Mouse (Mus musculus) T-cell, adult 2 months (primary cell): ENCODE measurements around the gene Hps4.

ENCODE experiments used
- DNase-seq: peaks from one replicate; pipeline ENCODE4 v3.0.0; 2022; ENCODE audit warnings: low spot score

The Hps4 gene

GRCm38 (mm10) chr5:112367338-112367737, 24.5 kb downstream of the Hps4 start:
- no peak for DNase-seq

DNA sequence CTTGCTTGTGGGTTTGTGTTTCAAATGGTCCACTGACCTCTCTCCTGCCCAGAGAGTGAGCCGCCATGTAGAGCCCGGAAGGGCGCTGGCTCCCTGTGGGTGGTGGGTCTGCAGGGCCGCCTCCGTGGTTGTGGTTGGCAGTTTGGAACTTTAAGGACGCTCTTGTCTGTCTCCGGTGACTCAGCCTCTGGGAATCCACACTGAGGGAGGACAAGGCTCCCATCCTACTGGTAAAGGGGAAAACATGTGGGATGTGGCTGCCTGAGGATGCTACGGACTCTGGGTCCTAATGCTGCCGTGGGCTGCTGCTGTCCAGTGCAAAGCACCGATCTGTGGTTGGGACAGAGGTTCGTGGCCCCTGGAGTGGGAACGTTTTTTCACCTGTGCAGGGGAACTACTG, 25.0 kb downstream of the Hps4 start:
- no peak for DNase-seq

DNA sequence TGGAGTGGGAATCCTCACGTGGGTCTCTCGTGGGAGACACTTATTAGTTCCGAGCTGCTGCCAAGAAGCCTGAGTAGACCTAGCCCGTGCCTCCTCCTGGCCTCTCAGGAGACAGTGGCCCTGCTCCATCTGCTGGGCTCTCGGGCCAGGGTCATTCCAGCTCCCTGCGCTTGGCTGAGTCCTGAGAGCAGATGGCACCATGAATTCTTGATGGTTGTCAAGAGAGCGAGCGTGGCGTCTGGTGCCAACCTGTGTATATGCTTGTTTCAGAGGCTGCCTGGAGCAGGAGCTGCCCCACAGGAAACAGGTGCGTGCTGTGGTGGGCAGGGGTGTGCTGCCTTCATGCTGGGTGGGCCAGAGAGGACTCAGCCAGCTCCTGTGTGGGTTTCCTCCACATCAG, 25.8 kb downstream of the Hps4 start:
- no peak for DNase-seq

- DNase-seq = no peak
Observed at GRCm38 (mm10) chr5:112369326-112369725, 26.4 kb downstream of the Hps4 start.

DNA sequence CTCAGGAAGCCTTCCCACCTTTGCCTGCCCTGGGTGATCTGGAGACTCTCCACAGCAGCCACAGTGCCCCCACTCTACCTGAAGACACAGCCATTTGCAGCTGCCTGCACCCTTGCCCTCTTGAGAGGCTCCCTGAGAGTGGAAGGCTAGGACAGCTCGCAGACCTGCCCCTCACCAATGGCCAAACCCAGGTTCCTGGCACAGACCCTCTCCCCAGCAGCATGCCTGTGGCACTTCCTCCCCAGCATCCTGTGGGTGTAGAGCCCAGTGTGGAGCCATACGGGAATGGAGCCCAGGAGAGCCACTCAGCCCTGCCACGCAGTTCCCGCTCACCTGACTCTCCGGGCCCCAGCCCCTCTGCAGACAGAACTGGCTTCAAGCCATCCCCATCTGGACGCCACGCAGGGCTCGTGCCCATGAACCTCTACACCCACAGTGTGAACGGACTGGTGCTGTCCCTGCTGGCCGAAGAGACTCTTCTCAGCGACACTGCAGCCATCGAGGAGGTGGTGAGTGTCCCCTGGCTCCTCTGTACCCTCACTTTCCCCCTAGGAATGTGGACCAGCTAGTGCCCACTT, 27.4 kb downstream of the Hps4 start:
- DNase-seq = no peak

GRCm38 (mm10) chr5:112371933-112372332, 29.1 kb downstream of the Hps4 start:
- no peak for DNase-seq

DNA sequence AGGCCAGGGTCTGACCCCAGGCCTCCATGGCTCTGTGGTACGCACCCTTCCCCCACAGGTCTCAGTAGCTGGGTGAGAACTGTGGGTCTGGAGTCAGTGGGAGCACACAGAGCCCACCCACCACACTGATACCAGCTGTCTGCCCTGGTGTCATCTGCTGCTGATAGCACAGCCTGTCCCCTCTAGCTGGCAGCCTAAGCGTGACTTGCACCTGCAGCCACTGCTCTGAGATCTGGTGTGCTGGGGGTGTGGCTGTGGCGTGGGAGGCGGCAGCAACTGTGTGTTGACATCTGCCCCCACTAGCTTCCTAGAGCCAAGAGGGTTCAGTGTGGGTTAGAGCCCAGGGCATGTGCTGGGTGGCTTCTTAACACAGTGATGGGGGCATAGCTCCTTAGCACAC, 33.2 kb downstream of the Hps4 start:
- DNase-seq = no peak

- DNase-seq = no peak
Observed at GRCm38 (mm10) chr5:112377380-112377779, 34.5 kb downstream of the Hps4 start.

DNA sequence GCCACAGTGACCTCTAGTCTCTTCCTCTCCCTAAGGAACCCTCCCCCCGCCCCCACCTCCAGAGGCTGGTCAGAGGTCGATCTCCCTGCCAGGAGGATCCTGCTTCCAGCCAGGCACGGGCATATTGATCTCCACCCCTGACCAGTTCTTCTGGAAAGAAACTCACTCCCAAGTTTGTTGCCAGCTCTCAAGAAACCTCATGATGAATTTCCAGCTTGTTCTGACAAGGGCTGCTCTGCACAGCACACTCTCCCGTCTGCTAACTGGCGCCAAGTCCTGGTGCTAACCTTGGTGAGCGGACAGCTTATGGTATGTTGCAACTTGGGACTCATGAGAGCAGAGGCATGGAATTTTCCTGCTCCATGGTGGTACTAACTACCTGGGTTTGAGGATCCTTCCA, 35.8 kb downstream of the Hps4 start:
- DNase-seq = no peak

DNA sequence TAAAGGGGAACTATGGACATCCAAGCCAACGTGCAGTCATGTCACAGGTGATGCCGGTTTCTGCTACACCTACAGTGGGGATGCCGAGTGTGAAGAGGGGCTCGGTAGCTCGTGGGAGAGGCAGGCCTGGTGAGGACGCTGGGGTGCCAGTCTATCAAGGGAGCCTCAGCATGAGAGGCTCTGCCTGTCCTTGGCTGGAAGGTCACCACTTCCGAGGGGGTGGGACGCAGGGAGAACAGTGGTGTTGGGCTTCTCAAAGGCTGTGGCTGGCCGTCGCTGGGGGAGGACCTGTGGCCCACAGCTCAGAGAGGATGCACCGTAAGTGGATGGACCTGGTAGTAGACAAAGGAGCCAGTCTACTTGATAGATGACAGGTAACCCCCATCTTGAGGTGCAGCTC, 38.3 kb downstream of the Hps4 start:
- DNase-seq = no peak

- no peak for DNase-seq
Observed at GRCm38 (mm10) chr5:112382042-112382441, 39.2 kb downstream of the Hps4 start.

DNA sequence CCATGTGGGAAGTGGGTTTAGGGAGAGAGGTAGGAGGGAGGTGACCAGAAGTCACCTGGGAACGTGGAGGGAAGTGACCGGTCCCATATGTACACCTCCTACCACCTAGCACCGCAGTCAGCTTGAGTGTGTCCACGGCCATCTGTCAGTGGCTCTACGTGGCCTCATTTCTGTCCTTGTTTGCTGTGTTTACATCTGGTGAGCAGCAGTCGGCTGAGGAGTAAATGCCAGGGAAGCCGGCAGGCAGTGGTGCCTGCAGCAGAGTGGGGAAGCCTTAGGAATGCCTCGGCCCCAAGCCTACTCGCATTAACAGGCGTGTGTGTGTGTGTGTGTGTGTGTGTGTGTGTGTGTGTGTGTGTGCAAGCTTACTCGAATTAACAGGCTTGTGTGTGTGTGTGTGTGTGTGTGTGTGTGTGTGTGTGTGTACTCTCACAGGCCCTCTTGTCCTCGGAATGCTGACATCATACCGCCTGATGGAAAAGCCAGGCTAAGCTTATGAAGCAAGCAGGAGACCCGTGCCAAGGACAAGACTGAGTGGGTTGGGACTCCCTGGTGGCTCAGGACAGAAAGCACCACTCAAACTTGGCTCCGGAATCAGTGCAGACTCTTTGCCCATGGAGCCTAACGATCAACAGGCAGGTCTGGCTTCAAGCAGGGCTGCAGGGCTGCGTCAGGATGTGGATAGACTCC, 39.9 kb downstream of the Hps4 start:
- DNase-seq = no peak

DNA sequence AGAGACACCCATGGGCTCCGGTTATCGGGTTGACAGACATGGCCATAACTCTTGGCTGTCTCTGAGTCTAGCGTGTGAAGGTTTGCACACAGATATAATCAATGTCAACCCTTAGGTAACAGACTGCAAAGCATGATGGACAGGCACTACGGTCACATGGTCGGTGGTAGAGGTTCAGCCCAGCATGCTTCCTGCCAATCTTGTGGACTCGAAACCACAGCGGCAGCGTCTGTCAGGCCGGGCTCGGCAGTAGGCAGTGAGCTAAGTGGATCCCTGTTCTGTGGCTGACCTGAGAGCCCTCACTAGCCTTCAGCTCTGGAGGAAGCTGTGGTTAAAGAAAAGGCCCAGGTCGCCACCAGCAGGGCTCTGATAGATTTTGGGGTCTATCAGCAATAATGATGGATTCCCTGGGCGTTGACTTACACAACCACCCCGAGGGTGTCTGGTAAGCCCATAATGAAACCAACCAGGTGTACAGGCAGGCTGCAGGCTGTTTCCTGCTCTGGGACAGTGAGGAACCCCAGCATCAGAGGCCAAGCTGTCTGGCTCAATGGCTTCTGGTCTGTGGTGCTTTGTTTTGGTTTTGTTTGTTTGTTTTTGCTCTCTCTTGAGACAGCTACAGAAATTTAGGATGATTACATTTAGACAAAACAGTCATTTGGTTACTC, 42.1 kb downstream of the Hps4 start:
- peak; percentile 34 for DNase-seq

DNA sequence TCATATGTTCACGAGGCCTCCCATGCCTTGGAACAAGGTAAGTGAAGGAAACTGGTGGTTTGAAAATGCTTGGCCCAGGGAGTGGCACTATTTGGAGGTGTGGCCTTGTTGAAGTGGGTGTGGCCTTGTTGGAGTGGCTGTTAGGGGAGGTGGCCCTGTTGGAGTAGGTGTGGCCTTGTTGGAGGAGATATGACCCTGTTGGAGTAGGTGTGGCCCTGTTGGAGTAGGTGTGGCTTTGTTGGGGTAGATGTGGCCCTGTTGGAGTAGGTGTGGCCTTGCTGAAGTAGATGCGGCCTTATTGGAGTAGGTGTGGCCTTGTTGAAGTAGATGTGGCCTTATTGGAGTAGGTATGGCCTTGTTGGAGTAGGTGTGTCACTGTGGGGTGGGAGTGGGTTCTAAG, 43.1 kb downstream of the Hps4 start:
- no peak for DNase-seq

GRCm38 (mm10) chr5:112389352-112389751, 46.5 kb downstream of the Hps4 start:
- DNase-seq = no peak

GRCm38 (mm10) chr5:112391002-112391401, 48.1 kb downstream of the Hps4 start:
- no peak for DNase-seq

DNA sequence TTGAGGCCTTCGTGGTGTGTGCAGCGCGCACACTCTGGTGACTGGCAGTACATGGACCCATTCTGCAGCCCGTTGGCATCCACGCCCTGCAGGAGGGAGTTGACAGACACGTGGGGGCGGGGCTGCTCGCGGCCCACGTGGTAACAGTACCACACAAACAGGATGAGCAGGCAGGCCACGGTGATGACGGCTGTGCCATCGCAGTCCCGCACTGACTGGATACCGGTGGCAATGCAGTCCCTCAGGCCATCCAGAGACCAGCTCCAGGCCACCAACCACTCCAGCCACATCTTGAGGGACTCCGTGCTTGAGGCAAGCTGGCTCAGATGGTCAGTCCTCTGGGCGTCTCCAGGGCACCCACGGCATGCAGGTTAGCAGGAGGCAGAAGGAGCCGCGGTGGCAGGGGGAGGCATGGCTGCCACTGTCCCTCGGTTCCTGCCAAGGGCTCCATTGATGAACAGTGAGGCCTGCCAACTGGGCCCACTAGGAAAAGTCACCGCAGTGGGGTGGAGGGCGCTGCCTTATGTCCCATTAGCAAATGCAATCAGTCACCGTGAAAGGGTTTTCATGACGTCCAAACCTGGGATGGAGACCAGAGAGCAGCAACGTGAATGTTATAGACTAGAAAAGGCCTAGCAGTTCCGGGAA, 48.9 kb downstream of the Hps4 start:
- DNase-seq = no peak

- DNase-seq = no peak
Observed at GRCm38 (mm10) chr5:112393741-112394414, 51.0 kb downstream of the Hps4 start.

GRCm38 (mm10) chr5:112394415-112394763, 51.5 kb downstream of the Hps4 start:
- DNase-seq = no peak

DNA sequence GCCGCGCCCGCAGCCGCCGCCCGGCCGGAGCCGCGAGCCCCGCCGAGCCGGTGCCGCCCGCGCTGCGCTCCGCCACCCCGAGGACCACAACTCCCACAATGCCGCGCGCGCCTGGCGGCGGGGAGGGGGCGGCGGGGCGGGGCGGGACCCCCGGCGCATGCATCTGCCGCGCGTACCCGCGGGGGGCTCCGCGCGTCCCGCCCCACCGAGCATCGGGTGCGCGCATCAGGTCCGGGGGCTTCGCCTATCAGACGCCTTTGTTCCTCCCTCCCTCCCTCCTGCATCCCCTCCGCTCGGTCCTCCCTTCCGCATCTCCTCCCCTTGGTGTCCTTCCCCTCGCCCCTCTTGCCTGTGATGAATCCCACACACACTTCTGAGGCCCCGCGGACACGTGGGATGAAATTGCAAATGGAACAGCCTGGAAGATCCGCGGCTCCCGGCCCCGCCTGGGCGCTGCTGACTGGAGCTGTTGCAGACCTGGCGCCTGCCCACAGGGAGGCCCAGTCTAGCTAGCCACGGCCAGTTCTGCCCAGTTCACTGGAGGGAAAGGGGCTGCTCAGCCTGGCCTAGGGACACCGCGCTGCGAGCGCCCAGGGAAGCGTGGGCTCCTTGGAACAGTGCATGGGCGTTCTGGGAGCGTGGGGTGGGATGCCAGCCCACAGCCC, 52.0 kb downstream of the Hps4 start, which contains the start of gene Asphd2:
Gene Asphd2 (minus strand): TSS at position 88 of the 665 bp plus-strand sequence.
- no peak for DNase-seq

DNA sequence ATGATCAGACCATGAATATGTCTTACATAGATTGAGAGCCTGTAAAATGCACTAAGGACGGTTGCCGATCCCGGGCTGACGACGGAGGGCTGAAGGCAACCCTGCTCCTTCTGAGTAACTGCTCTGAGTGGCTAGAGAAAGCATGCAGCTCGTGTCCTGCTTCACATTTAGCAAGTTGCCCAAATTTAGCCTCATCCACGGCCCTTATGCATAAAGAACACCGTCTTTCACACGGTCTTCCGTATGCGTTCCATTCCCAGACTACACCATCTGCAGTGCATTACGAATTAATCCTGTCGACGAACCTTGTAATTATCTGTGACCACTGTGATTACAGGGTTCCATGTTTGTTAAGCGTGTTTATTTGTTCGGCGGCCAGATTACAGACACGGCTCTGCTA, 53.2 kb downstream of the Hps4 start:
- DNase-seq = no peak

DNA sequence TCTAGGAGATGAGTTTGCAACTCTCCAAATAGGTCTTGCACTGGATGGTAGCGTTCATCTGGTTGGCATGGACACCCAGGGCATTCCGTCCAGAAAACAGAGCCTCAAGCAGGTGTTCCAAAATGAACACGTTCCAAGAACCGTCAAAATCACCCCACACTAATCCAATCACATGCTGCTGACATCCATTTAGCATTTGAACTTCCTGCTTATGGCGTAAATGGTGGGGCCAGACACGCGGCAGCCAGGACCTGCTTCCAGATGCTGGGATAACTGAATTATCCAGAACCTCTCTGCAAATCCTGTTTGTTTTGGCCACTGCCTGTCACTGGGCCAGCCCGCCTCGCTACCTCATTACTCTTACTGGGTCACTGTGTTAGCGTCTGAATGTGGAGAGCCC, 56.4 kb downstream of the Hps4 start:
- DNase-seq = no peak
